Mouse (Mus musculus) midbrain, postnatal 0 days (tissue): ENCODE data around the gene Oscp1. TPM values are rescaled to one million over a fixed set of nuclear protein-coding genes. Genes with fewer than 3 reads are reported as not detected.

Experiments
- ATAC-seq: fragments of 200-750 bp; cut with Nextera tagmentation; 2 replicates; pipeline ENCODE4 v1.8.0; 2017; ENCODE audit warnings: moderate number of reproducible peaks, mild to moderate bottlenecking, moderate TSS enrichment, moderate library complexity; ENCODE audit not compliant: low FRiP score
- DNase-seq: peaks from one replicate; pipeline ENCODE4 v3.0.0-alpha.2; 2015; ENCODE audit warnings: low spot score
- H3K27ac ChIP-seq: fragments of 300-500 bp; sonication (generic); 2 replicates; pipeline ENCODE4 v1.5.1; 2014; ENCODE audit warnings: low read depth, mild to moderate bottlenecking, low read length, mixed read lengths
- H3K27me3 ChIP-seq: fragments of 300-500 bp; sonication (generic); 2 replicates; pipeline ENCODE4 v1.6.1; 2014; ENCODE audit warnings: low read length, control low read depth, mixed read lengths; ENCODE audit not compliant: insufficient read depth
- H3K36me3 ChIP-seq: fragments of 300-500 bp; sonication (generic); 2 replicates; pipeline ENCODE4 v1.6.1; 2014; ENCODE audit warnings: low read length, control low read depth, mixed read lengths; ENCODE audit not compliant: insufficient read depth
- H3K4me1 ChIP-seq: fragments of 300-500 bp; sonication (generic); 2 replicates; pipeline ENCODE4 v1.6.1; 2014; ENCODE audit warnings: mild to moderate bottlenecking, control low read depth, antibody characterized with exemption, low read length, mixed read lengths; ENCODE audit not compliant: insufficient read depth
- H3K4me2 ChIP-seq: fragments of 300-500 bp; sonication (generic); 2 replicates; pipeline ENCODE4 v1.6.1; 2014; ENCODE audit warnings: low read depth, mild to moderate bottlenecking, low read length, mixed read lengths; ENCODE audit not compliant: poor library complexity, severe bottlenecking
- H3K4me3 ChIP-seq: fragments of 300-500 bp; sonication (generic); 2 replicates; pipeline ENCODE4 v1.5.1; 2014; ENCODE audit warnings: low read depth, mild to moderate bottlenecking, low read length, moderate library complexity
- H3K9ac ChIP-seq: fragments of 300-500 bp; sonication (generic); replicated peaks from 2 replicates; pipeline ENCODE4 v1.6.1; 2014; ENCODE audit warnings: mild to moderate bottlenecking, low read length, moderate library complexity, mixed read lengths; ENCODE audit not compliant: poor library complexity, severe bottlenecking
- H3K9me3 ChIP-seq: fragments of 300-500 bp; sonication (generic); 2 replicates; pipeline ENCODE4 v1.6.1; 2016; ENCODE audit warnings: low read length, control low read depth
- CTCF ChIP-seq: IDR thresholded peaks from 2 replicates; pipeline ENCODE4 v1.5.1; 2016; ENCODE audit warnings: antibody characterized with exemption, mild to moderate bottlenecking
- WGBS: fragments of 180-500 bp; shearing (Covaris S2); extraction: QIAGEN DNeasy Blood & Tissue Kit; methylation state at CpG from one replicate; pipeline ENCODE4 v1.1.7; 2014; 5-methylcytosine and 5-hydroxymethylcytosine counted together
- polyA plus RNA-seq: library from polyadenylated mRNA; unstranded; fragments of >200 nt; fragmentation: Nextera tagmentation; extraction: Ambion mirVana; gene quantifications from 2 replicates; pipeline ENCODE4 v1.2.1, GENCODE M21; 2015
- total RNA-seq: library from RNA; depleted of rRNA; stranded (reverse); fragments of >200 nt; gene quantifications from 2 replicates; pipeline ENCODE4 v1.2.3, GENCODE M21; 2014

The Oscp1 gene
- total and polyA plus RNA-seq, 2 experiments from 2014 or later = 34.3 to 47.7 TPM

GRCm38 (mm10) chr4:126077833-126078232 is 19.5 kb downstream of the Oscp1 start:
- 72% methylated on average over 6 of the region's 6 CpGs for WGBS
- H3K36me3 ChIP-seq = peaks cover 19% of the 10 kb centered on the region
- no peak overlapping the region for H3K27ac ChIP-seq
- ATAC-seq (no peak), DNase-seq (no peak)
- H3K9me3 ChIP-seq = no peaks in the 10 kb centered on the region
- H3K4me2 ChIP-seq = no peak overlapping the region
- no peak overlapping the region for H3K4me3 ChIP-seq
- H3K4me1 ChIP-seq = no peaks in the 10 kb centered on the region
- no peaks in the 10 kb centered on the region for H3K27me3 ChIP-seq
- no peak overlapping the region for H3K9ac ChIP-seq
- TF ChIP-seq CTCF = no peak

GRCm38 (mm10) chr4:126079266-126079665 is 20.9 kb downstream of the Oscp1 start:
- Histone ChIP-seq H3K9me3 (no peaks in the 10 kb centered on the region), H3K36me3 (peaks cover 25% of the 10 kb centered on the region), H3K27me3 (no peaks in the 10 kb centered on the region), H3K4me2 (no peak overlapping the region), H3K4me1 (no peaks in the 10 kb centered on the region), H3K27ac (no peak overlapping the region), H3K4me3 (no peak overlapping the region), H3K9ac (no peak overlapping the region)
- 91% methylated on average over 4 of the region's 4 CpGs for WGBS
- TF ChIP-seq CTCF = no peak
- no peak for DNase-seq
- no peak for ATAC-seq

GRCm38 (mm10) chr4:126081601-126082000 is 23.2 kb downstream of the Oscp1 start:
- Histone ChIP-seq H3K27ac (no peak overlapping the region), H3K9me3 (no peaks in the 10 kb centered on the region), H3K36me3 (peaks cover 20% of the 10 kb centered on the region), H3K4me2 (no peak overlapping the region), H3K9ac (no peak overlapping the region), H3K4me1 (no peaks in the 10 kb centered on the region), H3K27me3 (no peaks in the 10 kb centered on the region), H3K4me3 (no peak overlapping the region)
- 94% methylated on average over 1 of the region's 1 CpGs for WGBS
- TF ChIP-seq CTCF = no peak
- ATAC-seq = no peak
- no peak for DNase-seq

- TF ChIP-seq CTCF = no peak
- DNase-seq (no peak), ATAC-seq (no peak)
- Histone ChIP-seq H3K36me3 (peaks cover 26% of the 10 kb centered on the region), H3K9me3 (no peaks in the 10 kb centered on the region), H3K4me3 (no peak overlapping the region), H3K4me1 (no peaks in the 10 kb centered on the region), H3K4me2 (no peak overlapping the region), H3K9ac (no peak overlapping the region), H3K27me3 (no peaks in the 10 kb centered on the region), H3K27ac (no peak overlapping the region)
- WGBS = 96% methylated on average over 9 of the region's 9 CpGs
These were observed 24.7 kb downstream of the Oscp1 start for GRCm38 (mm10) chr4:126083021-126083420.

- peaks cover 31% of the 10 kb centered on the region for H3K36me3 ChIP-seq
- no peak overlapping the region for H3K4me3 ChIP-seq
- DNase-seq (no peak), ATAC-seq (no peak)
- no peak for TF ChIP-seq CTCF
- H3K4me1 ChIP-seq = no peaks in the 10 kb centered on the region
- no peaks in the 10 kb centered on the region for H3K9me3 ChIP-seq
- no peak overlapping the region for H3K4me2 ChIP-seq
- no peaks in the 10 kb centered on the region for H3K27me3 ChIP-seq
- H3K9ac ChIP-seq = no peak overlapping the region
- WGBS = 78% methylated on average over 8 of the region's 8 CpGs
- no peak overlapping the region for H3K27ac ChIP-seq
These were observed 26.0 kb downstream of the Oscp1 start for GRCm38 (mm10) chr4:126084382-126084781.

GRCm38 (mm10) chr4:126085996-126086576 is 27.7 kb downstream of the Oscp1 start:
- Histone ChIP-seq H3K9ac (no peak overlapping the region), H3K4me1 (no peaks in the 10 kb centered on the region), H3K27me3 (no peaks in the 10 kb centered on the region), H3K27ac (no peak overlapping the region), H3K36me3 (peaks cover 34% of the 10 kb centered on the region), H3K4me3 (no peak overlapping the region), H3K9me3 (no peaks in the 10 kb centered on the region), H3K4me2 (no peak overlapping the region)
- peak; percentile 91 for DNase-seq
- WGBS = 26% methylated on average over 7 of the region's 7 CpGs
- TF ChIP-seq CTCF = peak; percentile 89
- peak; percentile 74 for ATAC-seq
